Mouse (Mus musculus) left cerebral cortex, postnatal 36 days (tissue): ENCODE measurements at regions not wholly inside any gene's neighbourhood (a gene's known extent, or its start where the extent isn't known, plus 50 kb on each side); places are given as distances from the start of the nearest gene placed in this dataset.

Experiments used
- DNase-seq, 2 experiments: peaks; one replicate each; pipeline ENCODE4 v3.0.0; 2021 to 2022; ENCODE audit warnings: low spot score in 2 of 2, mixed read lengths in 1 of 2
- intact Hi-C: fragments of 180-260 bp; cut with DNase I; formaldehyde crosslinking; loops from one replicate; pipeline ENCODE4 v1.15.1; 2025

DNA sequence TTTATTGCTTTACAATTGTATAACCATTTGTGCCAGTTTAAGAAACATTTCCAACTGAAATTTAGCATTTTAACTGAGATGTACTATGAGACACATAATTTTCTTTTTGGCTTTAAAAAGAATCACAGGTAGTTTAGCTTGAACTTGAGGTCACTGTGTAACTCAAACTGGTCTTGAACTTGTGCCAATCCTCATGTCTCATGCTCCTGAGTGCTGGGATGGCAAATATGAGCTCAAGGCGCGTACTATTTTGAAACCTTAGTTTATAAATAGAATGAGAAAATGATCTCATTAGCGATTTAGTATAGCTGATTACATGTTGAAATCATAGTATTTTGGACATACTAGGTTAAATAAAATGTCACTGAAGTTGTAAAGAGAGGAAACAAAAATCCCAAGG is 199.1 kb upstream of the Prkd1 start:
- DNase-seq = no peak
- intact Hi-C loops = no loop called here

DNA sequence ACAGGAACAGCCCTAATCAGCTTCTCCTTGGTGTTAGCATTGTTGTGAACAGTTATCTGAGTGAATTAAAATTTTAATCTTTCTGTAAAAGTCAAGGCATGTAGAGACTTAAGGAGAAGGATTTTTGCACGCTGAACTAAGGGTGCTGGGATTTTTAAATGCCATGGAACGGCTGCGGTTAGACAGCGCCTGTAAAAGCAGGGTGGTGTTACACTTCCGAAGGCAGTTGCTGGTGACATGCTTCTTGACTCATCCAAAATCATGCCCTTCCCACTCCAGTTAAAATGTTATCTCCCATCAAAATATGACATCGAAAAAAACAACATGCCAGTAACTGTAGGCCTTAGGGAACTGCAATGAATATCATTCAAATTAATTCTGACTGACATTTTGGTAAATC is 193.8 kb upstream of the Prkd1 start:
- DNase-seq = no peak
- intact Hi-C loops = no loop called here

DNA sequence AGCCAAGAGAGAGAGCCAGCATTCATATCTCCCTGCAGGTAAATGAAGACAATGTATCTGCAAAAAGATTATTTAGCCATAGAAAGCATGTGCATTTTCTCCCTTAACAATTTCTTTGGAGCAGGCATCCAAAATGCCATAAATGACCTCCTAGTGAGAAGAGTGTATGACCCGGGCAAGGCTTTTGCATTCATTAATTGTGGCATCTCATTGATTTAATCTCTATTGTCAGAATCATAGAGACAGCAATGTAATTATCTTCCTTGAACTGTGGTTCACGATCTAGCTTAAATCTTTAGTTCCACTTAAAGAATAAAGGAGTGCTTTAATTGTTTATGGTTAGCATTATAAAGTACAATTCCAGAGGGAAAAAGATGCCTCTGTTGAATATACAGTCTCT is 190.5 kb upstream of the Prkd1 start:
- DNase-seq = no peak
- intact Hi-C loops = no loop called here

DNA sequence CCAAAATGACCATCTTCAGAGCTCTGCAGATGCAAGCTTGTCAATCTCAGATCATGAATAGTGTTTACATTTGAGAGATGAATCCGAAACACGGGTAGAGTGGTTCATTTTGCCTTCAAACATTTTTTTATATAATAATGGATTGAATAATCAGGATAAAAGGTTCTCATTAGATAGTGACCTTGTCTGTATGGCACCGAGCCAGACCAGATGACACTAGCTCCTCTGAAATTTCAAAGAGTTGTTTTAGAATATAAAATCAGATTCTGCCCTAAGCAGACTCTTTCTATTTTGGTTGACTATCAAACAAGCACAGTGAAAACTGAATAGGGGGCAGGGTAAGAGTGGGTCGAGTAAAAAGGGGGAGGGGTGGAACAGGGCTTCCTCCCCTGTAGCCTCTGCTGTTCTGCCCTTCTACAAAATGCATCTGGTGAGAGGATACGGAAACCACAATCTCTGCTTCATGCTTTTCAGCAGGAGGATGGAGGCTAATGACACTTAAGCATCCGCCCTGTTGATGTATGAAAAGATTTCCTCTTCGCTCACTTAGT is 159.9 kb upstream of the Prkd1 start:
- intact Hi-C loops = no loop called here
- no peak for DNase-seq

DNA sequence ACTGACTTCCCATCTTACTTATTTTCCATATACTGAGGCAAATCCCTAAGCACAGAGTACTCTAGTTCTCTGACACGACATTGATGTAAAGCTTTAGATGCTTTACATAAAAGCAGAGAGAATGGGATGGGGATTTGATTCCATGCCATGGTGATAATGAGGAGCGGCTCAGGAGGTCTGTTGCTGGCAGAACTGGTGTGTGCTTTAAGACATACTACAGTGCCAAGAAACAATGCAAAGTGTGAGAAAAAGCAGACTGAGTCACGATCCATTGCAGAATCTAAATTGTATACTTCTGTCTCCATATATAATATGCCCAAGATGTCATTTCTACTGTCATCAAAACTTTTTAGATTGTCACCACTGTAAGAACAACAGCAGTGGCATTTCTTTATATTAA is 155.5 kb upstream of the Prkd1 start:
- DNase-seq = no peak
- intact Hi-C loops = no loop called here

DNA sequence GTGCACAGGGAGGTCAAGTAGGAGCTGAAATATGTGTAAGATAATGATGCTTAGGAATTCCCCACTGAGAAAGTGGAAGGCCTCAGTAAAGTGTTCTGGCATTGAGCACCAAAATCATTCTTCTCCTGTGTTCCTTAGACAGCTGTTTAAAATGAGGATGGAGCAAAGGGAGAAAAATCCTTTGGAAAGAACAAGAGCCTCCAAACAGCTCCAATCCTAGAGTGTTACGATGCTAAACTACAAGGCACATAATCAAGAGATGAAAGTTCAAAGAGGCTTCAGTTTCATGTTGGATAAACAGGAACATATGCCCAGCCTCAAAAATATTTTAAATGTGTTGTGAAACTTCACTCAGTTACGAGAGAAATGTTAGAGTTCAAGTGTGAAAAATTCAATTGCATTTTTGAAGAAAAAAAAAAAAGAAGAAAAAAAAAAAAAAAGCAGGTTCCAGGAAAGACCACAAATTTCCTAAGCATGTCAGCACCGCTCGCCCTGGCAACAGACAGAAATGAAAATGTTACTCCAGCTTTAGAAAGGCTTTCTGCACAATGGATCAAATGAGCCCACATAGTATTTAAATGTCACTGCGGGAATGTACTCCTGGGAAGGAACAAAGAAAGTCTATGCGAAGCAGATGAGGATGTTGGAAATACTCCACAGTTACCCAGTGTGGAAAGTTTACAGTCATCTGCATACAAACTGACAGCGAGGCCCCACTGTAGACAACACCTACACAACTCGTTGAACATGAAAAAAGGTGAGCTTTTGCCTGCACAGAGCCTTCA is 116.5 kb upstream of the Prkd1 start:
- DNase-seq = peak in 1 of 2 experiments; percentile 20
- intact Hi-C loops = no loop called here

DNA sequence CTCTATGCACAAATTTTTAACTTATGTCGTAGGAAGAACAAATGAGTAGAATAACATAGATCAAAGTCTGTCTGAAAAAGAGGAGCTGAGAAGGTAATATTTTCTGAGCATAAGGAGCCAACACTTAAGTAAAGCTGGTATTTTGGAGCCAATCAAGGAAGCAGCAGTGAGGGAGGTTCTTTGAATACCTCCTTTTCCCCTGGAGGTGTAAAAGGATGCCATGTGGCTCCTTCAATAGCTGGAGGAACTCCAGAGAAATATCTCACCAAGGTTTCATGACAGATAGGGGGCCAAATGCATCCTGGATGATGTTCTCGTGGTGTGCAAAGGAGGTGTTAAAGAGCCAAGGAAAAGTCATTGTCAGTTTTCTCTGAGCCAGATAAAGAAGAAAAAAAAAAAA is 115.6 kb upstream of the Prkd1 start:
- peak; percentile 25 to 37 for DNase-seq
- intact Hi-C loops = no loop called here

DNA sequence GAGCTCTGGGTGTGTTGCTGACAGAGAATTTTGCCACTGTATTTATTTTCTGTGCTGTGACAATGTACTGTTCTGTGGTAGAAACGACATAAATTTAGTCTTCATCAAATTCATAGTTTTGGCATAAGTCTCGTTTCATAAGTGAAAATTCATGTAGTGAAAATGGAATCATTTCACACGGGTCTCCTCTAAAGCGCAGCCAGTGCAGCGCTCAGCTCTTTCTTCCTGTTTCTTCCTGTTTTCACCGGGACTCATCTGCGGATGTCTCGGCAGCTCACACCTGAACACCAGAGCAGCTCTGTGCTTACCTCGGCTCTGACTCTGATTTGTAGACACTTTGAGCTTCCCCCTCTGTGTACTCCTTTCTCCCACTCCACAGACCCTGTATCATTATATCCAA is 85.2 kb upstream of the Prkd1 start:
- intact Hi-C loops = no loop called here
- DNase-seq = peak; percentile 9 to 11

DNA sequence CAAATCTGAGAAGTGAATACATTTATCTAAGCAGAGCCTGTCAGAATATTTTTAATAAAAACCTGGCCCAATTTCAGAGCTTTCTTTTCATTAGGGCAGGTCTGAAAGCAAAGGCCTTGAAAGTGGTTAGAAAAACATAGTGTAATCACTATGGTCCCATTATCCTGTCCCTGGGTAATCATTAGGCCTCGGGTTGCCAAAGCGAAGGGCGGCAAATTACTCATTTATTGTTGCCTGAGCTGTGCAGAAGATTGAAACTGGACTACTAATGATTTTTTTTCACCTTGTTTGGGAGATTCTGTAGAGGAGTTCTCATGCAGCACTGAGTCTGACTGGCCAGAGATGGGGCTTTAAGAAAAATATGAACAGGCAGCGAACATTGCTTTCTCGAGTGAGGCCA is 63.7 kb upstream of the Prkd1 start:
- intact Hi-C loops = no loop called here
- no peak for DNase-seq

DNA sequence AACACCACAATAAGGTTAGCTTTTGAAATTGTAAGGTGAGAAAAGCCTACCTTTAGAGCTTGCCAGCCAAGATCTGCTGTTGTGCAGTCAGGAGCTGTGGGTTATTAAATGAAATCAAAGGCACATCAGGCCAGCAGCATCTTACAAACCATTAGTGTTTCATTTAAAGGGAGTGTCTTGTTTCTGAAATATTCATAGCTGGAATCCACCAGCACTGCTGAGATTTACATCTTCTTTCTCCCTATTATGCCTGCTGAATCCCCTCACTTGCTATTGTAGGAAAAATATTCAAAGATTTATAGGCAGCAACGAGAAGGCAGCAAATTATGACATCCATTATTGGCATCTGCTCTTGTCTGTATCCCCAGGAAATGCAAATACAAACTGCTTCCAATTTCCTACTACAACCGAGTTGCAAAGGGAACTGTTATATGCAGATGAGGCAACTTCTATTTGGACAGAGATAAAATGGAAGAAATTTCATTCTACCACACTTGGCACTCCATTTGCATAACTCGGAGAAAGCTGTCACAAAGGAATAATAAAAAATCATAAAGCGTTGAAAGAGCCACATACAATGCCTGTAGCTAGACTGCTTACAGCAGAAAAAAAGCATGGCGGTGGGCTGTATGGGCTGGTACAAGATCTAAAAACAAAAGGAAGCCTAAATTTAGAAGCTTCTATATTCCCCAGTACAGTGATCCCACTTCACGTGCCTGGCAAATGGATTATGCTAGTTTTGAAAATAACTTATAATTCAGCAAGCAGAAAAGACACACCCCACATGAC is 60.3 kb upstream of the Prkd1 start:
- no peak for DNase-seq
- intact Hi-C loops = loop anchor here (10.0 kb wide), 1 partner anchor 236 kb away; no protein-coding TSS in a partner anchor

DNA sequence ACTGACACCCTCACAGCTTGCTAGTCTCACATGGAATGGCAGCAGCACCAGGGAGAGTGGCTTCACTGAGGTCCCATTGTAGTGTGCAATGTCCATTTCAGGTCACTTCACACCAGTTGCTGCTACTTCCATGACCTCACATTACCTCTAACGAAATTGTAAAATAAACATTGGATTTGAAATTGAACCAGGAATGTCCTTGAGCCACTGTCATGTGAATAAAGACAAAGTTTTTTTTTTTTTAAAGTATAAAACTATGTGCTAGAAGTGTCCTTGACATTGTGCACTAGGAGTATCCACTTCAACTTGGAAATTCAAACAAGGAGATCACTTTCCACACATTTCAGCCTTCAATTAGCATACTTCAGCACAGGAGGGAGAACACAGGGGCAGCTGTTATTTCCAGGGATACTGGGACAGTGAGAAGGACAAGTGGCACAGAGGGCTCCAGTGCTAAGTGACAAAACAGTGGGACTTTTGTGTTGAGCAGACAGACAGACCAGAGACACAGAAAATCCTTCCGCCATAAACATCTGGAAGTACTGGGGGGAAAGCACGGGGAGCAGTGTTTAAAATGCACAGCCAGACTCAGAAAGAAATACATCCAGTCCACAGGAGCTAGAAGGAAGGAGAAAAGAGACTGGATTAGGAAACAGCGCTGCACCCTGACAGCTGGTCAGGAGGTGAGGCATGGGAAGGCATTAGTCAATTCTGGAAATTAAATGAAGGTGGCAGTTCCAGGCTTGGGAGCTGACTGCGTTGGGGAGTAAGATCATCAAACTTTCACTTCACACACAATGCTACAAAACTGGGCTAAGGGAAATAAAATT is 49.9 kb upstream of the Prkd1 start:
- no peak for DNase-seq
- intact Hi-C loops = loop anchor here (2.0 to 10.0 kb wide), 2 partner anchors 392 to 1324 kb away; no protein-coding TSS in a partner anchor
